Mouse (Mus musculus) C2C12 (cell line): Measurements from ENCODE around the gene Etnk1.

ENCODE experiments used
- CEBPB ChIP-seq: IDR thresholded peaks from one replicate; pipeline ENCODE4 v1.6.1; 2011; ENCODE audit warnings: low read depth, mild to moderate bottlenecking, control low read depth, moderate library complexity
- CTCF ChIP-seq: IDR thresholded peaks from one replicate; pipeline ENCODE4 v1.5.1; 2011; ENCODE audit not compliant: control insufficient read depth, insufficient read depth, insufficient read length
- MAX ChIP-seq: IDR thresholded peaks from one replicate; pipeline ENCODE4 v1.6.1; 2011; ENCODE audit warnings: mild to moderate bottlenecking, control low read depth
- MYOD1 ChIP-seq: IDR thresholded peaks from one replicate; pipeline ENCODE4 v1.6.1; 2011; ENCODE audit warnings: low read depth; ENCODE audit not compliant: control insufficient read depth, insufficient read length
- MYOG ChIP-seq: IDR thresholded peaks from one replicate; pipeline ENCODE4 v1.6.1; 2011; ENCODE audit not compliant: control insufficient read depth, insufficient read length; ENCODE audit errors: extremely low read depth
- USF1 ChIP-seq: IDR thresholded peaks from one replicate; pipeline ENCODE4 v1.6.1; 2011; ENCODE audit warnings: low read depth, mild to moderate bottlenecking, control low read depth, moderate library complexity

- no peak for TF ChIP-seq CTCF
- TF ChIP-seq USF1, result no peak
- no peak for TF ChIP-seq MYOD1
- no peak for TF ChIP-seq MYOG
- TF ChIP-seq CEBPB, result no peak
- TF ChIP-seq MAX, result no peak
These were observed 67.8 kb downstream of the Etnk1 start for GRCm38 (mm10) chr6:143234868-143235267.
